Mouse (Mus musculus): ENCODE results near the gene Sned1. TPM values are rescaled to one million over a fixed set of nuclear protein-coding genes. Genes with fewer than 3 reads are reported as not detected.

The Sned1 gene
- polyA plus RNA-seq, 1 experiment from 2014 or later = 0.21 TPM

DNA sequence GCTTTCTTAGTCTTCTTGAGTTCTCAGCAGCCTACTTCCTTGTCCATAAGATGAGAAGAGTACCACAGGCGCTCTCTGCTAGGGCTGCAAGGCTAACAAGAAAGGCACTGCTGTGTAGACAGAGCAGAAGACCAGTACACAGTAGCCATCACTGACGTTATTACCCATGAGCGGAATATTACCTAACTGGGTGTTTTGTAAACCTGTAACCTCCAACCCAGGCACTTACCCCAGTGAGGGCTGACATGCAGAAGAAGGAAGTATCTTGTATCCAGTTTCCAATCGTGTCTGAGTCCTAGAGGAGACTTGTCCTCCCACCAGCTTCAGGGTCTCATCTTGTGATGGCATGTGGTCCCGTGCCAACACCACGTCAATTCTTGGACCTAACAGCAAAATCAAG is 88.3 kb downstream of the Sned1 start:
- Histone ChIP-seq H3K9me3 (replicated peaks) (no peaks in the 10 kb centered on the region), H3K4me3 (replicated peaks) (no peak overlapping the region), H3K27ac (replicated peaks) (no peak overlapping the region), H3K27me3 (no peaks in the 10 kb centered on the region), H3K4me2 (no peak overlapping the region), H3K36me3 (replicated peaks) (peaks cover 92% of the 10 kb centered on the region), H3K4me1 (replicated peaks) (no peaks in the 10 kb centered on the region), H3K9ac (no peak overlapping the region)
- ATAC-seq (ENCODE audit: insufficient read depth) = no peak
- WGBS (ENCODE audit: insufficient replicate concordance) = 78% methylated on average over 6 of the region's 6 CpGs

DNA sequence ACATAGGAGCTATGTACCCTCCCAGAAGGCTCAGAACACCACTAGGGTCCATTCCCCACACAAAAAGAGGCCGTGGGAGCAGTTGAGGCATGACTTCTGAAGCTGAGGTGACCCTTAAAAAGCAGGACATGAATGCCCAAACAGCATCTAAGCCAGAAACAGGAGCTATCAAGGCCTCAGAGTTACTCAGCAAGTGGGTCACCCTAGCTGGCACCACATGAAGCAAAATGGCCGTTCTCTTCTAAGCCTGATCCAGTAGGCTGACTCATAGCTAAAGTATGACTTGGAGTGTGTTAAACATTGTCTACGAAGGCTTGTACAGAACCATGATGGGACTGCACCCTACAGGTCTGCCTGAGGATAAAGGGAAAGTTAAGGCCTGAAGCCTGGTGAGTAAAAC is 90.8 kb downstream of the Sned1 start:
- H3K9ac ChIP-seq = no peak overlapping the region
- 78% methylated on average over 3 of the region's 3 CpGs for WGBS (ENCODE audit: insufficient replicate concordance)
- no peak overlapping the region for H3K4me3 ChIP-seq (replicated peaks)
- H3K9me3 ChIP-seq (replicated peaks) = no peaks in the 10 kb centered on the region
- no peaks in the 10 kb centered on the region for H3K4me1 ChIP-seq (replicated peaks)
- no peak for ATAC-seq (ENCODE audit: insufficient read depth)
- H3K4me2 ChIP-seq = no peak overlapping the region
- H3K27ac ChIP-seq (replicated peaks) = no peak overlapping the region
- H3K36me3 ChIP-seq (replicated peaks) = peaks cover 91% of the 10 kb centered on the region
- H3K27me3 ChIP-seq = no peaks in the 10 kb centered on the region

DNA sequence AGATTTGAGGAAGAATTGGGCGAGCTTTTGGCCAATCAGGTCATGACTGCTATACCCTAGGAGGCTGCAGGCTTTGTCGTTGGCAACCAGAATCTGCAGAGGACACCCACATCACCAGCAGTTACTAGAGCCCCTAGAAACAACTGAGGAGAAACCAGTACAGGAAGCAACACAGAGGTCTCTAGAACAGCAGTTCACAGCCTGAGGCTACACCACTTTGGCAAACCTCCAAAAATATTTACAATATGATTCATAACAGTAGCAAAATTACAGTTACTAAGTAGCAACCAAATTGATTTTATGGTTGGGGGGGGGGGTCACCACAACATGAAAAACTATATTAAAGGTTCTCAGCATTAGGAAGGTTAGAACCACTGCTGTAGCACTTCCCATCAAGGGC is 99.0 kb downstream of the Sned1 start:
- H3K36me3 ChIP-seq (replicated peaks) = peaks cover 73% of the 10 kb centered on the region
- no peak for ATAC-seq (ENCODE audit: insufficient read depth)

DNA sequence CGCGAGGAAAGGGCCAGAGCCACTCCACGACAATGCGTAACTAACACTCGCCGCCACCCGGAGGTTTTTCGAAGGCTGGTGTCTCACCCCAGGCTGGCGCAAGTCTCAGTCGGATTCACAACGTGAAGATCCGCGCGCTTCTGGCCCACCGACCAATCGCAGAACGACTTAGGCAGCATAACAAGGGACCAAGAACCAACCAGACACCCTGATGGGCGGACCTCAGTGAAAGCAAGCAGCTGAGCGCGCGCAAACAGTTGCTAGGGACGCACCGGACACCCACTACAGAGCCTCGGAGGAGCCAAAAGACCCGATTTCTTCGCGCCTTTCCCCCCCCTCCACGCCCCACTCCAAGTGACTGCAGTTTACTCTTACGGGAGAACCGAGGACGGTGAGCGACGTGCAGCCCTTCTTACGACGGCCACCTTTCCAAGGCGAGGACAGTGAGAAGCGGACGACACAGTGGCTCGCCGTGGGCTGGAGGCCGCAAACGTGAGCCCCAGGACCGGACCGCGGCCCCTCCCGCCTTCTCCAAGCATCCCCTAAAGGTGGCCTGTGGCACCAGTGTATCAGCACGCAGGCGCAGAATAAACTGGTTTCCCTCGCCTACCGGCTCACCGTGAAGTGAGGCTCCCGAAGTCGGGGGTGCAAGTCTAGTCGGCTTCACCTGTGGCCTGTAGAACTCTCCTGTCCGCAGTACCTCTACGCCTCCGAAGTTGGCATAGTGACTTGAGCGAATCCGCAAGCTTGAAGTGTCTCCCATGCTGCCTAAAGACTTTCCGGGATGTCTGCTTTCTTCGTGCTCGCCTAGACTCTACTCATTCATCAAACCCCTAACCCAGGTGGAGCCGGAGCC is 107.2 kb downstream of the Sned1 start, which contains the start of the genes Ppp1r7 and Pask:
Ppp1r7 (plus strand) TSS at position 207 of the 856 bp plus-strand sequence.
Pask (minus strand) TSS at position 835 of the 856 bp plus-strand sequence.
- peak within 1 kb of the TSS; percentile 84 for H3K9ac ChIP-seq
- peak; percentile 92 for ATAC-seq (ENCODE audit: insufficient read depth)
- peak within 1 kb of the TSS; percentile 84 for H3K27ac ChIP-seq (replicated peaks)
- H3K36me3 ChIP-seq (replicated peaks) = peaks cover 21% of the 10 kb centered on the region
- H3K4me2 ChIP-seq = peak within 1 kb of the TSS; percentile 92
- H3K4me3 ChIP-seq (replicated peaks) = peak within 1 kb of the TSS; percentile 86
- WGBS (ENCODE audit: insufficient replicate concordance) = under 1% methylated on average over 63 of the region's 63 CpGs
- peaks cover 36% of the 10 kb centered on the region for H3K4me1 ChIP-seq (replicated peaks)
- no peaks in the 10 kb centered on the region for H3K27me3 ChIP-seq
- no peaks in the 10 kb centered on the region for H3K9me3 ChIP-seq (replicated peaks)

More for the DNA sequence above, 99.0 kb downstream of the Sned1 start:
- no peaks in the 10 kb centered on the region for H3K9me3 ChIP-seq (replicated peaks)
- no peak overlapping the region for H3K4me2 ChIP-seq
- no peak overlapping the region for H3K4me3 ChIP-seq (replicated peaks)
- no peak overlapping the region for H3K27ac ChIP-seq (replicated peaks)
- H3K9ac ChIP-seq = no peak overlapping the region
- H3K27me3 ChIP-seq = no peaks in the 10 kb centered on the region
- H3K4me1 ChIP-seq (replicated peaks) = peaks cover 5% of the 10 kb centered on the region; the same call in 1 of the 2 replicates
- WGBS (ENCODE audit: insufficient replicate concordance) = 63% methylated on average over 2 of the region's 2 CpGs

DNA sequence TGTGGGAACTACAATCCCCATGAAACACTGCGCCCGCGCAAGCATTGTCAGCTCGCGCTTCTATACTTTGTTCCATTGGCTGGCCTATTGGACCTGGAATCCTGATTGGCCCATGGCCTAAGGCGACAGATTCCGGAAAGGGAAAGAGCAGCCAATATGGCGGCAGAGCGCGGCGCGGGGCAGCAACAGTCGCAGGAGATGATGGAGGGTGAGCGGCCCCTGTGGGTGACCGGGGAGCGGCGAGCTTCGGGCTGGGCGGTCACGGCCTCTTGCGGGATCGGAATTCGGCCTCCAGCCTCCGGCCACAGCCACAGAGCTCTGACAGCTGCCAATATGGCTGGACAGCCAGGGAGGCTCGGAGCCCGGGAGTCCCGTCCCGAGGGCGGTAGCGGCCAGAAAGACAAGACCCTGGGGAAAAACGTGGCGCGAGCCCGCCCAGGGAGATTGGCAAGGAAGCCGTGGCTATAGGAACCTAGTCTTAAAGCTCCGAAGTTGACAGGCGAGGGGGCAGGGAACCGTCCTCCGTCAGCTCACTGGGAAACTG is 107.9 kb downstream of the Sned1 start:
- Histone ChIP-seq H3K36me3 (replicated peaks) (peaks cover 28% of the 10 kb centered on the region), H3K4me2 (peak overlapping the region; percentile 92), H3K9me3 (replicated peaks) (no peaks in the 10 kb centered on the region), H3K27me3 (no peaks in the 10 kb centered on the region), H3K4me3 (replicated peaks) (peak overlapping the region; percentile 86), H3K27ac (replicated peaks) (peak overlapping the region; percentile 81), H3K9ac (peak overlapping the region; percentile 84), H3K4me1 (replicated peaks) (peaks cover 36% of the 10 kb centered on the region)
- under 1% methylated on average over 39 of the region's 39 CpGs for WGBS (ENCODE audit: insufficient replicate concordance)
- ATAC-seq (ENCODE audit: insufficient read depth) = peak; percentile 90

- no peak overlapping the region for H3K27ac ChIP-seq (replicated peaks)
- H3K9me3 ChIP-seq (replicated peaks) = no peaks in the 10 kb centered on the region
- 89% methylated on average over 5 of the region's 5 CpGs for WGBS (ENCODE audit: insufficient replicate concordance)
- no peaks in the 10 kb centered on the region for H3K27me3 ChIP-seq
- peaks cover 64% of the 10 kb centered on the region for H3K36me3 ChIP-seq (replicated peaks)
- no peak overlapping the region for H3K9ac ChIP-seq
- H3K4me2 ChIP-seq = no peak overlapping the region
- ATAC-seq (ENCODE audit: insufficient read depth) = no peak
- H3K4me1 ChIP-seq (replicated peaks) = peaks cover 13% of the 10 kb centered on the region
- no peak overlapping the region for H3K4me3 ChIP-seq (replicated peaks)
Observed at GRCm38 (mm10) chr1:93347176-93347575, 111.5 kb downstream of the Sned1 start.

GRCm38 (mm10) chr1:93349701-93350100 is 114.1 kb downstream of the Sned1 start:
- no peaks in the 10 kb centered on the region for H3K27me3 ChIP-seq
- H3K4me3 ChIP-seq (replicated peaks) = no peak overlapping the region
- 76% methylated on average over 4 of the region's 4 CpGs for WGBS (ENCODE audit: insufficient replicate concordance)
- ATAC-seq (ENCODE audit: insufficient read depth) = no peak
- H3K4me1 ChIP-seq (replicated peaks) = peaks cover 5% of the 10 kb centered on the region
- H3K4me2 ChIP-seq = no peak overlapping the region
- H3K9me3 ChIP-seq (replicated peaks) = no peaks in the 10 kb centered on the region
- H3K27ac ChIP-seq (replicated peaks) = no peak overlapping the region
- H3K36me3 ChIP-seq (replicated peaks) = peaks cover 89% of the 10 kb centered on the region
- H3K9ac ChIP-seq = no peak overlapping the region

Small RNA genes lying within 50 kb of the gene (microRNA-seq; reads per million reads assigned to microRNA genes)
- gene Mir6901 (not detected), gene Mir6902 (not detected)

Other genes with a start within 250 kb of the Sned1 start
- gene Aqp12, start 229.5 kb upstream of the Sned1 start, polyA plus RNA-seq (2015; fragmentation: Nextera tagmentation; extraction: Ambion mirVana) = not detected in 2 replicates
- gene Kif1a, start 133.9 kb upstream of the Sned1 start, polyA plus RNA-seq (2015; fragmentation: Nextera tagmentation; extraction: Ambion mirVana) = 0.24 TPM in 2 replicates
- gene Agxt, start 100.6 kb upstream of the Sned1 start, polyA plus RNA-seq (2015; fragmentation: Nextera tagmentation; extraction: Ambion mirVana) = 12.3 and 14.8 TPM in 2 replicates
- 0.13 and 0.38 TPM in 2 replicates for gene 2310007B03Rik, start 74.9 kb upstream of the Sned1 start, polyA plus RNA-seq (2015; fragmentation: Nextera tagmentation; extraction: Ambion mirVana)
- 0.03 TPM in 1 of 2 replicates, not detected in the other for gene Crocc2, start 67.1 kb upstream of the Sned1 start, polyA plus RNA-seq (2015; fragmentation: Nextera tagmentation; extraction: Ambion mirVana)
- gene Mterf4, start 70.1 kb downstream of the Sned1 start, polyA plus RNA-seq (2015; fragmentation: Nextera tagmentation; extraction: Ambion mirVana) = 9.9 and 10.2 TPM in 2 replicates
- gene Ppp1r7, start 107.0 kb downstream of the Sned1 start, polyA plus RNA-seq (2015; fragmentation: Nextera tagmentation; extraction: Ambion mirVana) = 26.0 and 31.4 TPM in 2 replicates
- 5.4 and 6.0 TPM in 2 replicates for gene Pask, start 107.6 kb downstream of the Sned1 start, polyA plus RNA-seq (2015; fragmentation: Nextera tagmentation; extraction: Ambion mirVana)
- gene Ano7, start 138.1 kb downstream of the Sned1 start, polyA plus RNA-seq (2015; fragmentation: Nextera tagmentation; extraction: Ambion mirVana) = 0.08 TPM in 1 of 2 replicates, not detected in the other
- 69.2 and 73.6 TPM in 2 replicates for gene Hdlbp, start 243.0 kb downstream of the Sned1 start, polyA plus RNA-seq (2015; fragmentation: Nextera tagmentation; extraction: Ambion mirVana)

All from liver, embryonic 15.5 days (tissue).